Mouse (Mus musculus): ENCODE data around the gene Clic3. TPM values are rescaled to one million over a fixed set of nuclear protein-coding genes. Genes with fewer than 3 reads are reported as not detected.

The Clic3 gene
- total and polyA plus RNA-seq, 3 experiments: 0.30 to 0.71 TPM; not detected in 1

GRCm38 (mm10) chr2:25422587-25423410, 33.8 kb upstream of the Clic3 start, which contains the start of gene Fut7:
Gene Fut7 (plus strand): TSS chr2:25423267.
- peaks cover 12% of the 10 kb centered on the region for H3K27me3 ChIP-seq (replicated peaks)
- no peak within 1 kb of the TSS for H3K27ac ChIP-seq (ENCODE audit: insufficient read depth, low read depth)
- peaks cover 3% of the 10 kb centered on the region for H3K9me3 ChIP-seq (replicated peaks; ENCODE audit: low read length)
- peaks cover 24 to 63% of the 10 kb centered on the region in 2 experiments for H3K4me1 ChIP-seq (ENCODE audit: control insufficient read depth in 1 of 2, insufficient read depth in 2 of 2)
- H3K4me3 ChIP-seq (replicated peaks in 1 of 3; ENCODE audit: low read depth in 2 of 3, low read length in 2 of 3, poor library complexity in 1 of 3): no peak within 1 kb of the TSS
- no peaks in the 10 kb centered on the region for H3K79me2 ChIP-seq (replicated peaks; ENCODE audit: control insufficient read depth, extremely low read depth, insufficient read depth, poor library complexity, severe bottlenecking)
- no peak for DNase-seq (ENCODE audit: extremely low read depth)
- in situ Hi-C loops (cut with MboI; ENCODE audit: low pct_ligation_motif_present, low pct_unique_long_range_greater_than_20kb, low sequenced_read_pairs): loop anchor here (10.0 kb wide), 1 partner anchor 132 kb away; the partner anchor contains the start of gene Edf1
- peak within 1 kb of the TSS; percentile 30; the same call in 1 of the 2 replicates for H3K4me2 ChIP-seq (ENCODE audit: insufficient read depth, low read depth, poor library complexity, severe bottlenecking)
- dilution Hi-C loops (cut with MboI; ENCODE audit: extremely low pct_ligation_motif_present, extremely low pct_unique_long_range_greater_than_20kb, low sequenced_read_pairs): no loop called here
- H3K36me3 ChIP-seq (replicated peaks in 1 of 2; ENCODE audit: control insufficient read depth in 1 of 2, insufficient read depth in 1 of 2, low read length in 1 of 2): no peaks in the 10 kb centered on the region
- TF ChIP-seq UBTF (IDR thresholded peaks at IDR 0.05; ENCODE audit: low read depth, low read length): no peak
- TF ChIP-seq ZKSCAN1 (IDR thresholded peaks at IDR 0.05; ENCODE audit: borderline replicate concordance, low read depth, low read length): no peak
- TF ChIP-seq CHD1 (IDR thresholded peaks at IDR 0.05; ENCODE audit: low read depth, low read length): no peak
- TF ChIP-seq BHLHE40 (IDR thresholded peaks at IDR 0.05; ENCODE audit: low read depth, low read length): 0 out of 2 replicates have a peak, but pooled peaks have one; percentile 8
- H3K9ac ChIP-seq (ENCODE audit: insufficient read depth, low read depth): no peak within 1 kb of the TSS

- H3K9me3 ChIP-seq (replicated peaks; ENCODE audit: low read length): peaks cover 3% of the 10 kb centered on the region
- H3K27ac ChIP-seq (ENCODE audit: insufficient read depth, low read depth): no peak overlapping the region
- TF ChIP-seq NELFE (IDR thresholded peaks at IDR 0.05; ENCODE audit: low read depth, low read length) (no peak), POLR2A (IDR thresholded peaks at IDR 0.05; ENCODE audit: low read depth, low read length) (no peak), ETS1 (conservative IDR thresholded peaks at IDR 0.05; ENCODE audit: low read depth, low read length) (no peak), EP300 (IDR thresholded peaks at IDR 0.05; ENCODE audit: low read length) (no peak), UBTF (IDR thresholded peaks at IDR 0.05; ENCODE audit: low read depth, low read length) (no peak)
- DNase-seq (ENCODE audit: extremely low read depth): no peak
- H3K36me3 ChIP-seq (replicated peaks in 1 of 2; ENCODE audit: control insufficient read depth in 1 of 2, insufficient read depth in 1 of 2, low read length in 1 of 2): no peaks in the 10 kb centered on the region
- no peak overlapping the region for H3K4me2 ChIP-seq (ENCODE audit: insufficient read depth, low read depth, poor library complexity, severe bottlenecking)
- no peak overlapping the region for H3K4me3 ChIP-seq (replicated peaks in 1 of 3; ENCODE audit: low read depth in 2 of 3, low read length in 2 of 3, poor library complexity in 1 of 3)
- dilution Hi-C loops (cut with MboI; ENCODE audit: extremely low pct_ligation_motif_present, extremely low pct_unique_long_range_greater_than_20kb, low sequenced_read_pairs): no loop called here
- no peaks in the 10 kb centered on the region for H3K79me2 ChIP-seq (replicated peaks; ENCODE audit: control insufficient read depth, extremely low read depth, insufficient read depth, poor library complexity, severe bottlenecking)
- in situ Hi-C loops (cut with MboI; ENCODE audit: low pct_ligation_motif_present, low pct_unique_long_range_greater_than_20kb, low sequenced_read_pairs): loop anchor here (10.0 kb wide), 1 partner anchor 131 kb away; the partner anchor contains the start of gene Edf1
- H3K4me1 ChIP-seq (ENCODE audit: control insufficient read depth in 1 of 2, insufficient read depth in 2 of 2): peaks cover 29 to 63% of the 10 kb centered on the region in 2 experiments
- H3K27me3 ChIP-seq (replicated peaks): peaks cover 6% of the 10 kb centered on the region
- no peak overlapping the region for H3K9ac ChIP-seq (ENCODE audit: insufficient read depth, low read depth)
Observed at GRCm38 (mm10) chr2:25423626-25424025, 33.0 kb upstream of the Clic3 start.

- no peaks in the 10 kb centered on the region for H3K27me3 ChIP-seq (replicated peaks)
- H3K4me2 ChIP-seq (ENCODE audit: insufficient read depth, low read depth, poor library complexity, severe bottlenecking): no peak overlapping the region
- dilution Hi-C loops (cut with MboI; ENCODE audit: extremely low pct_ligation_motif_present, extremely low pct_unique_long_range_greater_than_20kb, low sequenced_read_pairs): no loop called here
- no peak for DNase-seq (ENCODE audit: extremely low read depth)
- no peak for TF ChIP-seq PAX5 (IDR thresholded peaks at IDR 0.05; ENCODE audit: low read length)
- no peak for TF ChIP-seq MXI1 (IDR thresholded peaks at IDR 0.05; ENCODE audit: low read depth, low read length)
- TF ChIP-seq NRF1 (IDR thresholded peaks at IDR 0.05; ENCODE audit: low read depth, low read length): no peak
- no peak for TF ChIP-seq ZMIZ1 (IDR thresholded peaks at IDR 0.05; ENCODE audit: low read depth, low read length)
- no peak for TF ChIP-seq GABPA (IDR thresholded peaks at IDR 0.05; ENCODE audit: insufficient replicate concordance, low read depth, low read length)
- TF ChIP-seq UBTF (IDR thresholded peaks at IDR 0.05; ENCODE audit: low read depth, low read length): no peak
- TF ChIP-seq SMC3 (IDR thresholded peaks at IDR 0.05; ENCODE audit: low read depth, low read length): no peak
- no peak for TF ChIP-seq E2F4 (IDR thresholded peaks at IDR 0.05; ENCODE audit: insufficient replicate concordance, low read depth, low read length)
- in situ Hi-C loops (cut with MboI; ENCODE audit: low pct_ligation_motif_present, low pct_unique_long_range_greater_than_20kb, low sequenced_read_pairs): loop anchor here (10.0 kb wide), 1 partner anchor 129 kb away; the partner anchor contains the start of gene Edf1
- peaks cover 33 to 72% of the 10 kb centered on the region in 2 experiments for H3K4me1 ChIP-seq (ENCODE audit: control insufficient read depth in 1 of 2, insufficient read depth in 2 of 2)
- peaks cover 0 to 2% of the 10 kb centered on the region in 2 experiments for H3K36me3 ChIP-seq (replicated peaks in 1 of 2; ENCODE audit: control insufficient read depth in 1 of 2, insufficient read depth in 1 of 2, low read length in 1 of 2)
- H3K79me2 ChIP-seq (replicated peaks; ENCODE audit: control insufficient read depth, extremely low read depth, insufficient read depth, poor library complexity, severe bottlenecking): no peaks in the 10 kb centered on the region
- H3K9me3 ChIP-seq (replicated peaks; ENCODE audit: low read length): peaks cover 3% of the 10 kb centered on the region
- no peak overlapping the region for H3K9ac ChIP-seq (ENCODE audit: insufficient read depth, low read depth)
- no peak overlapping the region for H3K4me3 ChIP-seq (replicated peaks in 1 of 3; ENCODE audit: low read depth in 2 of 3, low read length in 2 of 3, poor library complexity in 1 of 3)
- H3K27ac ChIP-seq (ENCODE audit: insufficient read depth, low read depth): no peak overlapping the region
Observed at GRCm38 (mm10) chr2:25425481-25425880, 31.2 kb upstream of the Clic3 start.

Measured in CH12.LX (cell line).